Mouse (Mus musculus): Measurements from ENCODE around the gene Ms4a7. TPM values are rescaled to one million over a fixed set of nuclear protein-coding genes. Genes with fewer than 3 reads are reported as not detected.
"Not testable (repeated sequence)": the region's sequence is repeated elsewhere in the genome, so short reads cannot be mapped to it uniquely, and the experiment has no call there.

The Ms4a7 gene
- polyA plus RNA-seq, 1 experiment from 2014 or later: 0.33 TPM

GRCm38 (mm10) chr19:11314354-11314753 lies 21.6 kb downstream of the Ms4a7 start, which contains the start of gene Ms4a14:
Gene Ms4a14 (minus strand): TSS chr19:11314454.
- Histone ChIP-seq H3K36me3 (no peaks in the 10 kb centered on the region), H3K4me3 (no peak within 1 kb of the TSS), H3K27me3 (ENCODE audit: low read depth, poor library complexity, severe bottlenecking) (no peaks in the 10 kb centered on the region), H3K4me1 (no peaks in the 10 kb centered on the region), H3K9me3 (replicated peaks) (no peaks in the 10 kb centered on the region), H3K27ac (no peak within 1 kb of the TSS)
- no peak for DNase-seq (ENCODE audit: low spot score)
- WGBS: 89% methylated on average over 1 of the region's 1 CpGs

- H3K36me3 ChIP-seq: no peaks in the 10 kb centered on the region
- H3K9me3 ChIP-seq (replicated peaks): no peaks in the 10 kb centered on the region
- H3K4me3 ChIP-seq: no peak overlapping the region
- H3K4me1 ChIP-seq: no peaks in the 10 kb centered on the region
- DNase-seq (ENCODE audit: low spot score): no peak
- no peak overlapping the region for H3K27ac ChIP-seq
- H3K27me3 ChIP-seq (ENCODE audit: low read depth, poor library complexity, severe bottlenecking): no peaks in the 10 kb centered on the region
These were observed 27.1 kb downstream of the Ms4a7 start for GRCm38 (mm10) chr19:11308888-11309287.

- H3K27ac ChIP-seq; H3K4me3 ChIP-seq; DNase-seq (ENCODE audit: low spot score); H3K4me1 ChIP-seq; H3K9me3 ChIP-seq (replicated peaks); H3K27me3 ChIP-seq (ENCODE audit: low read depth, poor library complexity, severe bottlenecking); H3K36me3 ChIP-seq: not testable (repeated sequence)
- 53% methylated on average over 4 of the region's 4 CpGs for WGBS
These were observed 36.4 kb downstream of the Ms4a7 start for GRCm38 (mm10) chr19:11299529-11299928.

GRCm38 (mm10) chr19:11298939-11299338 lies 37.0 kb downstream of the Ms4a7 start:
- Histone ChIP-seq H3K9me3 (replicated peaks) (no peaks in the 10 kb centered on the region), H3K27ac (no peak overlapping the region), H3K27me3 (ENCODE audit: low read depth, poor library complexity, severe bottlenecking) (no peaks in the 10 kb centered on the region), H3K4me1 (no peaks in the 10 kb centered on the region), H3K36me3 (no peaks in the 10 kb centered on the region), H3K4me3 (no peak overlapping the region)
- no peak for DNase-seq (ENCODE audit: low spot score)
- WGBS: 62% methylated on average over 2 of the region's 2 CpGs

- H3K9me3 ChIP-seq (replicated peaks); H3K27ac ChIP-seq; H3K27me3 ChIP-seq (ENCODE audit: low read depth, poor library complexity, severe bottlenecking); H3K4me1 ChIP-seq; H3K36me3 ChIP-seq; H3K4me3 ChIP-seq: not testable (repeated sequence)
- peak; percentile 31 for DNase-seq (ENCODE audit: low spot score)
- 7% methylated on average over 3 of the region's 3 CpGs for WGBS
These were observed 42.3 kb downstream of the Ms4a7 start for GRCm38 (mm10) chr19:11293616-11294015.

- peak overlapping the region; percentile 64 for H3K27ac ChIP-seq
- 13% methylated on average over 12 of the region's 12 CpGs for WGBS
These were observed 43.0 kb downstream of the Ms4a7 start for GRCm38 (mm10) chr19:11292990-11293389.

GRCm38 (mm10) chr19:11283773-11284172 lies 52.2 kb downstream of the Ms4a7 start, which contains the start of gene Ms4a5:
Gene Ms4a5 (minus strand): TSS chr19:11283873.
- no peak for DNase-seq (ENCODE audit: low spot score)
- WGBS: 86% methylated on average over 2 of the region's 2 CpGs

More at GRCm38 (mm10) chr19:11292990-11293389, 43.0 kb downstream of the Ms4a7 start:
- peak overlapping the region; percentile 43 for H3K4me3 ChIP-seq
- H3K4me1 ChIP-seq: no peaks in the 10 kb centered on the region
- H3K9me3 ChIP-seq (replicated peaks): no peaks in the 10 kb centered on the region
- H3K36me3 ChIP-seq: no peaks in the 10 kb centered on the region
- H3K27me3 ChIP-seq (ENCODE audit: low read depth, poor library complexity, severe bottlenecking): no peaks in the 10 kb centered on the region
- DNase-seq (ENCODE audit: low spot score): peak; percentile 39

GRCm38 (mm10) chr19:11280223-11280622 lies 55.7 kb downstream of the Ms4a7 start:
- H3K27me3 ChIP-seq (ENCODE audit: low read depth, poor library complexity, severe bottlenecking): no peaks in the 10 kb centered on the region
- H3K4me3 ChIP-seq: no peak overlapping the region
- no peak for DNase-seq (ENCODE audit: low spot score)
- no peak overlapping the region for H3K27ac ChIP-seq
- H3K4me1 ChIP-seq: no peaks in the 10 kb centered on the region
- no peaks in the 10 kb centered on the region for H3K9me3 ChIP-seq (replicated peaks)
- 96% methylated on average over 3 of the region's 3 CpGs for WGBS
- no peaks in the 10 kb centered on the region for H3K36me3 ChIP-seq

More at GRCm38 (mm10) chr19:11283773-11284172, 52.2 kb downstream of the Ms4a7 start, which contains the start of gene Ms4a5:
- H3K4me3 ChIP-seq: no peak within 1 kb of the TSS
- H3K4me1 ChIP-seq: no peaks in the 10 kb centered on the region
- no peaks in the 10 kb centered on the region for H3K9me3 ChIP-seq (replicated peaks)
- no peaks in the 10 kb centered on the region for H3K27me3 ChIP-seq (ENCODE audit: low read depth, poor library complexity, severe bottlenecking)
- no peak within 1 kb of the TSS for H3K27ac ChIP-seq
- no peaks in the 10 kb centered on the region for H3K36me3 ChIP-seq

- DNase-seq (ENCODE audit: low spot score): no peak
- no peaks in the 10 kb centered on the region for H3K36me3 ChIP-seq
- WGBS: 84% methylated on average over 5 of the region's 5 CpGs
- H3K27me3 ChIP-seq (ENCODE audit: low read depth, poor library complexity, severe bottlenecking): no peaks in the 10 kb centered on the region
- H3K27ac ChIP-seq: no peak overlapping the region
- H3K4me3 ChIP-seq: no peak overlapping the region
- H3K9me3 ChIP-seq (replicated peaks): no peaks in the 10 kb centered on the region
- no peaks in the 10 kb centered on the region for H3K4me1 ChIP-seq
These were observed 59.5 kb downstream of the Ms4a7 start for GRCm38 (mm10) chr19:11276431-11276830.

Other genes with a start within 250 kb of the Ms4a7 start
- not detected in 2 replicates for gene 1700017D01Rik, start 205.3 kb downstream of the Ms4a7 start, polyA plus RNA-seq (2016; fragmentation: Nextera tagmentation; extraction: Ambion mirVana)
- gene 1700025F22Rik, start 170.8 kb downstream of the Ms4a7 start, polyA plus RNA-seq (2016; fragmentation: Nextera tagmentation; extraction: Ambion mirVana): not detected in 2 replicates
- not detected in 2 replicates for gene Ms4a13, start 139.4 kb downstream of the Ms4a7 start, polyA plus RNA-seq (2016; fragmentation: Nextera tagmentation; extraction: Ambion mirVana)
- gene Ms4a12, start 103.7 kb downstream of the Ms4a7 start, polyA plus RNA-seq (2016; fragmentation: Nextera tagmentation; extraction: Ambion mirVana): not detected in 2 replicates
- not detected in 2 replicates for gene Ms4a1, start 69.9 kb downstream of the Ms4a7 start, polyA plus RNA-seq (2016; fragmentation: Nextera tagmentation; extraction: Ambion mirVana)
- not detected in 2 replicates for gene Ms4a5, start 52.3 kb downstream of the Ms4a7 start, polyA plus RNA-seq (2016; fragmentation: Nextera tagmentation; extraction: Ambion mirVana)
- gene Ms4a14, start 21.7 kb downstream of the Ms4a7 start, polyA plus RNA-seq (2016; fragmentation: Nextera tagmentation; extraction: Ambion mirVana): not detected in 2 replicates
- gene Ms4a4a, start 39.4 kb upstream of the Ms4a7 start, polyA plus RNA-seq (2016; fragmentation: Nextera tagmentation; extraction: Ambion mirVana): 1.5 TPM in 1 of 2 replicates, not detected in the other
- gene Ms4a4c, start 68.6 kb upstream of the Ms4a7 start, polyA plus RNA-seq (2016; fragmentation: Nextera tagmentation; extraction: Ambion mirVana): 0.14 TPM in 1 of 2 replicates, not detected in the other
- gene Ms4a4b, start 107.4 kb upstream of the Ms4a7 start, polyA plus RNA-seq (2016; fragmentation: Nextera tagmentation; extraction: Ambion mirVana): not detected in 2 replicates
- gene Ms4a6c, start 133.2 kb upstream of the Ms4a7 start, polyA plus RNA-seq (2016; fragmentation: Nextera tagmentation; extraction: Ambion mirVana): 0.23 and 0.69 TPM in 2 replicates
- gene Gm8369, start 149.8 kb upstream of the Ms4a7 start, polyA plus RNA-seq (2016; fragmentation: Nextera tagmentation; extraction: Ambion mirVana): not detected in 2 replicates
- gene Ms4a6b, start 180.4 kb upstream of the Ms4a7 start, polyA plus RNA-seq (2016; fragmentation: Nextera tagmentation; extraction: Ambion mirVana): 0.60 and 1.1 TPM in 2 replicates
- gene Ms4a4d, start 200.7 kb upstream of the Ms4a7 start, polyA plus RNA-seq (2016; fragmentation: Nextera tagmentation; extraction: Ambion mirVana): 0.31 and 0.36 TPM in 2 replicates

Measured in limb, embryonic 10.5 days (tissue).